Mouse (Mus musculus): ENCODE results near the gene Alyref.

DNA sequence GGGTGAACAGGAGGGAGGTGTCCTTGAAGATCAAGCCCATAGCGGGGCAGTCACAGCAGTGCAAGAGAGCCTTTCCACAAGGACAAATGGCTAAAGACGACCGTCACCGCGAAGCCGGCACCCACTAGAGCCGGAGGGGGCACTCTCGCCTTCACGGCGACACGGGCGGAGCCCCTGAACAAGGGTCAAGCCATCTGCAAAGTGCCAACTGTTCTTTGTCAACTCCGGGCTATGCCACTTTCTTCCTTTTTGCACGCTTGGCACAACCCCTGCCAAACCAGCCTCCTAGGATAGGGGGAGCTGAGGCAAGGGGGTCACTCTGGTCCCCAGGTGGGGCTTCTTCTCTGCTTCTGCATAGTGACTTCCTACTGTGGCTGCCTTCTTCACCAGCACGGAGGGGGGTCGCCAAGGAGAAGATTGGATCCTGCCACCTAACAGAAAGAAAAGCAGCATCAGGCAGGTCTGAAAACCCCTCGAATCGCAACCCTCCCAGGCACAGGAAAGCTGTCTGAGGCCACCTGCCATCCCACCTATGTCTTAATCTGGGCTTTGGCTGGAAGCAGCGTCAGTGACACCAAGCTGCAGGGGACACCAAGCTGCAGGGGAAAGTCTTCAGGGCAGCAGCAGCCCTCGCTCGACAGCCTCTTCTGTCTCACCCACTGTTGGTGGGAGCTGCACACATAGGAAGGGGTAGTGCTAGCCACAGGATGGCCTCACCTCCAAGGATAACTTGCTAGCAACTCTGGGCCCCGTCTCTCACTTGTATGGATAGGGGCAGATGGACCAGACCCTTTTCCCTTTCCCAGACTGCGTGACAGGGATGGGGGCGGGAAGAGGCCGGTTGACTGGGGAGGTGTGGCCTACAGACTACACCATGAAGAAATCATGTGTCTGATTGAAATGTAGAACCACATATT lies 20.7 kb upstream of the Alyref start:
- TF ChIP-seq POLR2A (IDR thresholded peaks at IDR 0.05; ENCODE audit: insufficient read length, low read depth) (no peak), POLR2AphosphoS2 (IDR thresholded peaks at IDR 0.05; ENCODE audit: insufficient read length, low read depth) (no peak)

Data from myocyte (in vitro differentiated cells).